Mouse (Mus musculus) adrenal gland, postnatal 25 days (tissue): Measurements from ENCODE around the gene Zfp335. TPM values are rescaled to one million over a fixed set of nuclear protein-coding genes. Genes with fewer than 3 reads are reported as not detected.
A peak's percentile ranks its signal among the peaks of the same experiment; 100 is the strongest.
"Not testable (repeated sequence)": the region's sequence is repeated elsewhere in the genome, so short reads cannot be mapped to it uniquely, and the experiment has no call there.

Source experiments
- DNase-seq: peaks from one replicate; pipeline ENCODE4 v3.0.0; 2021; ENCODE audit warnings: mixed read lengths
- total RNA-seq: library from RNA; stranded (reverse); gene quantifications from 2 replicates; pipeline ENCODE4 v1.2.3, GENCODE M21; 2021

The Zfp335 gene
- total RNA-seq, 1 experiment from 2014 or later = 21.2 TPM

GRCm38 (mm10) chr2:164866741-164867551 lies 44.6 kb downstream of the Zfp335 start:
- DNase-seq = peak; percentile 60

GRCm38 (mm10) chr2:164864593-164864992 lies 47.0 kb downstream of the Zfp335 start:
- no peak for DNase-seq

GRCm38 (mm10) chr2:164863411-164863810 lies 48.1 kb downstream of the Zfp335 start:
- DNase-seq = not testable (repeated sequence)

GRCm38 (mm10) chr2:164862179-164862861 lies 49.2 kb downstream of the Zfp335 start:
- peak; percentile 67 for DNase-seq

GRCm38 (mm10) chr2:164861094-164861493 lies 50.5 kb downstream of the Zfp335 start:
- DNase-seq = no peak

DNA sequence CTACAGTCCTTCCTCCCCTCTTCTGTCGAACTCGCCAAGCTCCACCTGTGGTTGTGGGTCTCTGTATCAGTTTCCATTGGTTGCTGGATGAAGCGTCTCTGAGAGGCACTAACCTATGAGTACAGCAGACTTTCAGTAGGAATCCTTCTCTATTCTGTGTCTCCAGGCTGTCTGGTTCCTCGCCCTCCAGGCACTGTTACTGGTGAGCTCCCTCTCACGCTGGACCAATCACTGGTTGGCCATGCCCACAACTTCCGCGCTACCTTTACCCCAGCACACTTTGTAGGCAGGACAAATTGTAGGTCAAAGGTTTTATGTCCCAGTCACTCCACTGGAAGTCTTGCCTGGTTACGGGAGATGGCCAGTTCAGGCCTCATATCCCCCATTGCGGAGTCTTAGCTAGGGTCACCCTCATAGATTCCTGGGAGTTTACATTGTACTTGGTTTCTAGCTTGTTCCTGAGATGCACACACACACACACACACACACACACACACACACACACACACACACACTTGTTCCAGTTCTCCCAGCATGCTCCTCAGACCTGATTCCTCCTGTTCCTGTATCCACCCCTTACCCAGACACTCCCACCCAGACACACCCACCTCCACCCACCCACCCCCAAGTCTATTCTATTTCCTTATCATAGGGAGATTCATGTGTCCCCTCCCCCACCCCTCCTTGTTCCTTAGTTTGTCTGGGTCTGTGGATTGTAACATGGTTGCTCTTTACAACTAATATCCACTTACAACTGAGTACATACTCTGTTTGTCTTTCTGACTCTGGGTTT lies 51.7 kb downstream of the Zfp335 start:
- DNase-seq = no peak

GRCm38 (mm10) chr2:164859155-164859554 lies 52.4 kb downstream of the Zfp335 start:
- no peak for DNase-seq

DNA sequence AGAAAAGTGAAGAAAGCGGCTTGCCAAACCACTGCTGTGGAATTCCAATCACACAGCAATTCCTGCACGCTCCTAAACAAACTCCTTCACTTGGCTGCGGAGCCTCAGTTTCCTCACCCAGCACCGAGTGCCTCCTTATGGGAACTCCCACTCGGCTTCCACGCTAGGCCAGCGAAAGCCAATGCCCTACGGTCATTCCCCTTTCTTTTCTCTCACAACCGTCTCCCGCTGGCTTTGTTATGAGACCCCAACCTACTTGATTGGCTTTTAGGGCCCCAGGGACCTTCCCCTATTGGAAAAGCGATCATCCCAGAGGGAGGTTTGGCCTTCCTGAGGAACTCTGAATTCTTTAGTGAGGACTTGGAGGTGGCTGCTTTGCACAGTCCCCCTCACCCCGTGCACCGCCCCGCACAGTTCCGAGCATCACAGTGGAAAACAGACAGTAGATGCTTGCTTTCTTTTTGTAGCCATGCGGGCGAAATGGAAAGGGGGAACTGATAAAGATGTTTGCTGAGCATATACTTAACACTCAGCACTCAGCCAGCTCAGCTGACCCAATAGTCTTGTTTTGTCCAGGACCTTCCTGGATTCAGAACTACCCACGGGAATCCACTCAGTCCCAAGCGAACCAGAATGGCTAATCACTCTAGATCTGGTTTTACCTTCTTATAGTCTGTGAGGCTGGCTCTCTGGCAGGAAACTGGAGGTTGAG lies 53.6 kb downstream of the Zfp335 start:
- DNase-seq = no peak

DNA sequence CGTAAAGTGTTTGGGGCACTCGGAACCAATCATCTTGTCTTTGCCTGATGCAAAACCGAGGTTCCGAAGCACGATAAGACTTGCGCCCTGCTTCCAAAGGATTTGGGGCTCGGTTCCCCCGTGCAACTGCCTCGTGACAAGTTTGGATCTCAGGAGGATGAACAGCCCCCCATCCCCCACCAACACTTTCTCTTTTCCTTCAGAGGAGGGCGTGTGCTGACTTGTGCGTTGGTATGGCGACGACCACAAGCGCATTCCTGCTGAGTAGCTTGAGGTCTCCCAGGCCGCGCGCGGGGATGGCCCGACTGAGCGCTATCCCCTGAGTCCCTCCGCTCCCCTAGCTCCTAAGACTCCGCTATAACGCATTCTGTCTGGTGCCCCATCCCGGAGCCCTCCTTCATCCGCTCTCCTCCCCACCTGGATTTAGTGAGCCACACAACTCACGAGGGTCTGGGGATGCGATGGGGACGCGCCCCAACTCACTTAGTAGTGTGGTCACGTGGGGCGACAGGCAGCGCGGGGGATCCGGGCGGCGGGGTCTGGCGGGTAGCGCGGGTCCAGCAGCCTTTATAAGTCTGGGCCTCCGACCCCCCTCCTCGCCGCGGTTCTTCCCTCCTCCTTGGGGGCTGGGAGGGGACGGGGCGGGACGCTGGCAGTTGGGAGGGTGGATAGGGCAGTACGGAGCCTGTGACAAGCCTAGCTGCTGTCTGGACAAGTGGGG lies 54.3 kb downstream of the Zfp335 start, which contains the start of gene Pltp:
Gene Pltp (minus strand): TSS at position 611 of the 721 bp plus-strand sequence.
- peak; percentile 41 for DNase-seq

- DNase-seq = no peak
Measured at GRCm38 (mm10) chr2:164856309-164857100, 55.1 kb downstream of the Zfp335 start.

DNA sequence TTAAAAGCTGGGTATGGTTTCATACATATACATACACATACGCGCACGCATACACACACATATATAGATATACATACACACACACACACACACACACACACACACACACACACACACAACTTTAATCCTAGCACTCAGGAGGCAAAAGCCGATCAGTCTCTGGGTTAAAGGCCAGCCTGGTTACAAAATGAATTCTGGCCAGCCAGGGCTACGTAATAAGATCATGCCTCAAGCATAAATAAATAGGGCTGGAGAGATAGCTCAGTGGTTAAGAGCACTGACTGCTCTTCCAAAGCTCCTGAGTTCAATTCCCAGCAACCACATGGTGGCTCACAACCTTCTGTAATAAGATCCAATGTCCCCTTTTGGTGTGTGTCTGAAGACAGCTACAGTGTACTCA lies 56.0 kb downstream of the Zfp335 start:
- DNase-seq = not testable (repeated sequence)

- no peak for DNase-seq
Measured at GRCm38 (mm10) chr2:164850061-164850460, 61.5 kb downstream of the Zfp335 start.

DNA sequence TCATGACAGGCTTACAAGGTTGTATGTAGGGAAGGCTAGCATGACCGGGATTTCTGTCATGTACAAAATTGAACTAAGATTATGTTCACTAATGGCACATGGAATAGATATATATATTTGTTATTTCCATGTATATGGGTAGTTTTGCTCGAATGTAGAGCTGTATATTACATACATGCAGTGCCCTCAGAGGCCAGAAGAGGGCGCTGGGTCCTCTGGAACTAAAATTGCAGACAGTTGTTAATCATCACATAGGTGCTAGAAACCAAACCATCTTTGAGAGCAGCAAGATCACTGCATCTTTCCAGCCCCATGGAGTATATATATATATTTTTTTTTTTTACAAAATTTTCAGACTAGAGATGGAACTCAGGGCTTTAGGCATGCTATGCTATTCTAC lies 65.8 kb downstream of the Zfp335 start:
- DNase-seq = no peak

Other genes with a start within 250 kb of the Zfp335 start
- gene Wfdc11, start 237.7 kb downstream of the Zfp335 start, total RNA-seq = not detected in 2 replicates
- gene Wfdc13, start 226.7 kb downstream of the Zfp335 start, total RNA-seq = not detected in 2 replicates
- not detected in 2 replicates for gene Spint4, start 213.3 kb downstream of the Zfp335 start, total RNA-seq
- gene Spint5, start 196.5 kb downstream of the Zfp335 start, total RNA-seq = not detected in 2 replicates
- 0.39 and 0.57 TPM in 2 replicates for gene Wfdc3, start 165.8 kb downstream of the Zfp335 start, total RNA-seq
- gene Dnttip1, start 165.8 kb downstream of the Zfp335 start, total RNA-seq = 43.5 and 45.3 TPM in 2 replicates
- 9.9 and 14.1 TPM in 2 replicates for gene Ube2c, start 141.9 kb downstream of the Zfp335 start, total RNA-seq
- gene Tnnc2, start 131.8 kb downstream of the Zfp335 start, total RNA-seq = not detected in 2 replicates
- gene Snx21, start 125.9 kb downstream of the Zfp335 start, total RNA-seq = 36.6 and 50.0 TPM in 2 replicates
- 28.9 and 36.0 TPM in 2 replicates for gene Acot8, start 106.9 kb downstream of the Zfp335 start, total RNA-seq
- 4.3 and 5.5 TPM in 2 replicates for gene Zswim3, start 106.7 kb downstream of the Zfp335 start, total RNA-seq
- gene Zswim1, start 89.1 kb downstream of the Zfp335 start, total RNA-seq = 11.9 and 14.2 TPM in 2 replicates
- gene Spata25, start 83.2 kb downstream of the Zfp335 start, total RNA-seq = not detected in 2 replicates
- 108 and 121 TPM in 2 replicates for gene Ctsa, start 78.9 kb downstream of the Zfp335 start, total RNA-seq
- 1.3 and 2.2 TPM in 2 replicates for gene Neurl2, start 78.3 kb downstream of the Zfp335 start, total RNA-seq
- 12.7 and 16.2 TPM in 2 replicates for gene Pltp, start 54.0 kb downstream of the Zfp335 start, total RNA-seq
- 46.6 and 60.9 TPM in 2 replicates for gene Pcif1, start 32.5 kb downstream of the Zfp335 start, total RNA-seq
- 0.33 and 0.43 TPM in 2 replicates for gene Mmp9, start 29.0 kb upstream of the Zfp335 start, total RNA-seq
- 7.2 and 10.6 TPM in 2 replicates for gene Slc12a5, start 49.0 kb upstream of the Zfp335 start, total RNA-seq
- gene Ncoa5, start 123.1 kb upstream of the Zfp335 start, total RNA-seq = 34.1 and 46.2 TPM in 2 replicates
- 2.1 and 3.9 TPM in 2 replicates for gene Cd40, start 143.9 kb upstream of the Zfp335 start, total RNA-seq
- not detected in 2 replicates for gene 1700025C18Rik, start 179.0 kb upstream of the Zfp335 start, total RNA-seq